Mouse (Mus musculus): Measurements from ENCODE around the gene Gm14326.
"Not testable (repeated sequence)": the region's sequence is repeated elsewhere in the genome, so short reads cannot be mapped to it uniquely, and the experiment has no call there.

Gene Gm14326

DNA sequence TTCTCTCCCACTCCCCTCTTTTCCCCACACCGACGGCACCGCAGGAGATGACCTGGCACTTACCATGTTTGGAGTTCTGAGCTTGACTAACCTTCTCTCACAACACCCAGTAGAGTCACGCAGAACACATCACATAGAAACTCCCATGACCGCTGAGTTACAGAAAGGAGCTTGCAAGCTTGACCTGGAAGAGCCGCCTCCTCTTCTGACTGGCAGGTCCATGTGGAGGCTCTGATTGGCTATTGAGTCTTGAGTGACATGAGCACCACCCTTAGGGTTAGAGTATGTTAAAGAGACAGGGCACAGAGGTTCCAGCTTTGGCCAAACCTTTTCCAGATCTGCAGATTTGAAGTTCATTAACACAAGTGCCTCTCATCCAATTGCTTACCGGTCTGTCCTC lies at the start of gene Gm14326:
Gene Gm14326 (minus strand): TSS at position 153 of the 400 bp plus-strand sequence.
- peak; percentile 95 for DNase-seq (ENCODE audit: low spot score)

DNA sequence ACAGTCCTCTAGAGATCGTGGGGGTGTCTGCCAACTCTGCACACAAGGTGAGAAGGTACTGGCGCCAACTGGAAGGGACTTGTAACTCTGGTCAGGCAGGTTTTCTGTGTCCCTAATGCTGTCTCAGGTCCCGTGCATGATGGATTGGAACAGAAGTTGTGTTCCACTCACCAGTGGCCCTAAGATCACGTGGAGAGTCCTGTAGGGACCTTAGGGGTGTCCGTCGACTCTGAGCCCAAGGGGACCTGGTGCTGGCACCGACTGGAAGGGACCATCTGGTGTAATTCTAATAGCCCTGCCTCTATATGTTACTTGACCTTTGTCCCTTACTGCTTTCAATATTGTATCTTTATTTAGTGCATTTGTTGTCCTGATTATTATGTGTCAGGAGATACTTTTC lies 17.7 kb upstream of the Gm14326 start:
- not testable (repeated sequence) for DNase-seq (ENCODE audit: low spot score)

DNA sequence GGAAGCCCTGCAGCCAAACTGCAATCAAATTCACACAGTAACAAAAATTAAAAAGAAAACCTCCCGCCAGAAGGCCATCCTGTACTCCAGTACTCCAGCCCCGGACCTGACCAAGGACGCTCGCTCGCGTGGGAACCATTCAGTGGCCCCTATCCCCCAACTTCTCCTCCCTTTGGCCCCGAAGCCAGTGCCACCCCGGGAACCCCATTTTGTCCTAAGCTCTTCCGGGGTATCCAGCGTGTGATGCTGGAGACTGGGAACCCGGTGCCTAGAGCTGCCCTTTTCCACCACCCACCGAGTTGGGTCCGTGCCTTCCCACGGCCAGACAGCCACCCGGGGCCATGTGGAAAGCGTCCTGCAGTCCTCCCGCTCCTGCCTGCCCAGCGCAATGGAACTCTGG lies 363 bp downstream of the Gm14326 start:
- peak; percentile 41 for DNase-seq (ENCODE audit: low spot score)

DNA sequence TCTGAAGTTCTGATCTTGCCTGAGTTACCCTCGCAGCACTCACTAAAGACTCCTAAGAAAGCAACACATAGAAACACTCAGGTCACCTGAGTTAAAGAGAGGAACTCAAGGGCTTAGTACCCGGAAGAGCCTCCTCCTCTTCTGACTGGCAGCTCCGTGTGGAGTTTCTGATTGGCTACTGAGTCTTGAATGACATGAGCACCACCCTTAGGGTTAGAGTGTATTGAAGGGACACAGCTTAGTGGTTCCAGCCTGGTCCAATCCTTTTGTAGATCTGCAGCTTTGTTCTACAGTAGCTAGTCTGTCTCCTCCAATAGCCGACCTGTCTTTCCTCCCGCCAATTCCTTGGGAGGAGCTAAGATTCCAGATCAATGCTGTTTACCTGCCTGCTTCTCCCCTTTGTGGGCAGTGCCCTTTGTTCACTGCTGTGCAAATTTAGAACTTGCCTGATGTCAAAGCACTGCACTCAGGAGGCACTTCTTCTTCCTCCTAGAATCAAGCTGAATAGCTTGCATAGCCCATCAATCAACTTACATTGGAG lies 31.5 kb downstream of the Gm14326 start, which contains the start of gene Zfp972:
Gene Zfp972 (minus strand): TSS at position 51 of the 541 bp plus-strand sequence.
- not testable (repeated sequence) for DNase-seq (ENCODE audit: low spot score)

DNA sequence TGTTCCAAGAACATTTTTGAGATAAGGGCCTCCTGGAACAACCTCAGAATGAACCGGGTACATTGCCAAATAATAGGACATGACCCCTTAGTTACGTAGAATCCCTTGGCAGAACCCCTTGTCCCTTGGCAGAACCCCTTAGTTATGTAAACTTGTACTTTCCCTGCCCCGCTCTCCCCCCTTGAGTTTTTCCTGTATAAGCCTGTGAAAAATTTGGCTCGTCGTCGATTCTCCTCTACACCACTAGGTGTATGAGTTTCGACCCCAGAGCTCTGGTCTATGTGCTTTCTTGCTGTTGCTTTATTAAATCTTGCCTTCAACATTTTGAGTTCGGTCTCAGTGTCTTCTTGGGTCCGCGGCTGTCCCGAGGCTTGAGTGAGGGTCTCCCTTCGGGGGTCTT lies 53.8 kb downstream of the Gm14326 start:
- DNase-seq (ENCODE audit: low spot score), result not testable (repeated sequence)

DNA sequence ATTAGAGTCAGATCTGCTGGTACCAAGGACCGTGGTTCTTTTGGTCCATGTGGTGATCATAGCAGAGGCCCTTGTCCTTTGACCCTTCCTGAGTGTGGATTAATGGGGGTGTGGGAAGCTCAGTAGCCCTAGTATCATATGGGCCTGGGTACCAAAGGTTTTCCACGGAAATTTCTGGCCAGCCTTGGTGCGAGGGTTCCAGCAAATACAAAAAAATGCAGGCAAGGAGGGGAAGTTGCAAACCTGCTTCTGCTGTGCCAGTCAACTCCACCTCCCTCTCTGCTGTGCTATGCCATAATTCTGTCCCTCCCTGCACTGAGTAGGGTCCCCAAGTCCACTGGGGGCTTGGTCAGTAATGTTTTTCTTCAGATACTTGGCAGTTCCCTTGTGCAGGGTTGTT lies 58.9 kb downstream of the Gm14326 start:
- DNase-seq (ENCODE audit: low spot score), result not testable (repeated sequence)

DNA sequence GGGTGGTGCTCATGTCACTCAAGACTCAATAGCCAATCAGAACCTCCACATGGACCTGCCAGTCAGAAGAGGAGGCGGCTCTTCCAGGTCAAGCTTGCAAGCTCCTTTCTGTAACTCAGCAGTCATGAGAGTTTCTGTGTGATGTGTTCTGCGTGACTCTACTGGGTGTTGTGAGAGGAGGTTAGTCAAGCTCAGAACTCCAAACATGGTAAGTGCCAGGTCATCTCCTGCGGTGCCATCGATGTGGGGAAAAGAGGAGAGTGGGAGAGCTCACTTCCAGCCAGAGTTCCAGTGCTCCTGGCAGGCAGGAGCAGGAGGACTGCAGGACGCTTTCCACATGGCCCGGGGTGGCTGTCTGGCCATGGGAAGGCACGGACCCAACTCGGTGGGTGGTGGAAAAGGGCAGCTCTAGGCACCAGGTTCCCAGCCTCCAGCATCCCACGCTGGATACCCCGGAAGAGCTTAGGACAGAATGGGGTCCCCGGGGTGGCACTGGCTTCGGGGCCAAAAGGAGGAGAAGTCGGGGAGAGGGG lies 60.0 kb downstream of the Gm14326 start, which contains the start of gene Gm14327:
Gene Gm14327 (plus strand): TSS at position 51 of the 533 bp plus-strand sequence.
- not testable (repeated sequence) for DNase-seq (ENCODE audit: low spot score)

DNA sequence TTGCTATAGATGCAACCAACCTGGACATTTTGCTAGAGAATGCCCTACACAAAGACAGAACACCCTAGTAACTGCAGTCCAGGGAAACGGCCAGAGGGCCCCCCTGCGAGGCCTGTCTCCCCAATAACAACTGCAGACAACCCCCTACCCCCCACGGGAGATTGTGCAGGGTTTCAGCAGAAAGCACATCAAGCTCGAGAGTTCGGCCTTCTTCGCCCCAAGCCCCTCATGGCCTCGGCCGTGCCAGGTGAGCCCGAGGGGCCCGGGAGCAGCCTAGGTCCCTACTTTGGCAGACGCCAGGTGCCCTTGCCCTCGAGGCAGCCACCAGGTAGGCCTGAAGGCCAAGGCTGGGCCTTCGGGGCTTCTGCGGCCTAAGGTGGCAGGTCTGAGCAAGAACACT lies 69.4 kb downstream of the Gm14326 start:
- DNase-seq (ENCODE audit: low spot score), result not testable (repeated sequence)
